Mouse (Mus musculus) olfactory bulb, adult 2 months (tissue): ENCODE data around the gene Sdccag8. TPM values are rescaled to one million over a fixed set of nuclear protein-coding genes. Genes with fewer than 3 reads are reported as not detected.
"Not testable (repeated sequence)": the region's sequence is repeated elsewhere in the genome, so short reads cannot be mapped to it uniquely, and the experiment has no call there.

ENCODE experiments used
- H3K27ac ChIP-seq: fragments of 200-500 bp; 2 replicates; pipeline ENCODE4 v1.5.1; 2012; ENCODE audit warnings: low read depth, low read length; ENCODE audit not compliant: insufficient read depth
- H3K4me1 ChIP-seq: fragments of 200-500 bp; 2 replicates; pipeline ENCODE4 v1.6.1; 2012; ENCODE audit warnings: low read length; ENCODE audit not compliant: control insufficient read depth, insufficient read depth
- H3K4me3 ChIP-seq: fragments of 200-500 bp; 2 replicates; pipeline ENCODE4 v1.5.1; 2012; ENCODE audit warnings: mild to moderate bottlenecking, low read depth, low read length, moderate library complexity; ENCODE audit not compliant: insufficient read depth
- CTCF ChIP-seq: fragments of 200-500 bp; IDR thresholded peaks from 2 replicates; pipeline ENCODE4 v1.5.1; 2012; ENCODE audit warnings: low read depth, mild to moderate bottlenecking, low read length, moderate library complexity; ENCODE audit not compliant: insufficient read depth
- POLR2A ChIP-seq: fragments of 200-500 bp; IDR thresholded peaks from 2 replicates; pipeline ENCODE4 v1.6.1; 2012; ENCODE audit warnings: mild to moderate bottlenecking, low read depth, low read length, moderate library complexity; ENCODE audit not compliant: insufficient read depth
- WGBS: fragments of 180-500 bp; shearing (Covaris S2); methylation state at CpG from one replicate; pipeline ENCODE4 v1.1.7; 2018; 5-methylcytosine and 5-hydroxymethylcytosine counted together
- polyA plus RNA-seq: library from polyadenylated mRNA; stranded (reverse); fragments of >200 nt; gene quantifications from 2 replicates; pipeline ENCODE4 v1.2.4, GENCODE M21; 2012; ENCODE audit warnings: low replicate concordance; ENCODE audit not compliant: missing spikeins, insufficient read depth, insufficient read length

Gene Sdccag8
- polyA plus RNA-seq, 1 experiment, result not detected

GRCm38 (mm10) chr1:176930981-176931500, 116.6 kb downstream of the Sdccag8 start:
- 82% methylated on average over 4 of the region's 4 CpGs for WGBS
- Histone ChIP-seq H3K4me1 (peaks cover 7% of the 10 kb centered on the region), H3K27ac (no peak overlapping the region), H3K4me3 (no peak overlapping the region)
- TF ChIP-seq POLR2A (no peak), CTCF (no peak)

GRCm38 (mm10) chr1:176931511-176931910, 117.1 kb downstream of the Sdccag8 start:
- H3K4me1 ChIP-seq, result peaks cover 7% of the 10 kb centered on the region
- no peak overlapping the region for H3K4me3 ChIP-seq
- WGBS, result 92% methylated on average over 10 of the region's 10 CpGs
- H3K27ac ChIP-seq, result no peak overlapping the region
- TF ChIP-seq POLR2A (no peak), CTCF (no peak)

GRCm38 (mm10) chr1:176932320-176932950, 118.0 kb downstream of the Sdccag8 start:
- TF ChIP-seq CTCF, result no peak
- no peak for TF ChIP-seq POLR2A
- WGBS, result 95% methylated on average over 12 of the region's 12 CpGs
- Histone ChIP-seq H3K27ac (no peak overlapping the region), H3K4me3 (no peak overlapping the region), H3K4me1 (peaks cover 7% of the 10 kb centered on the region)

- Histone ChIP-seq H3K4me1 (peaks cover 7% of the 10 kb centered on the region), H3K27ac (no peak overlapping the region), H3K4me3 (no peak overlapping the region)
- TF ChIP-seq POLR2A, result no peak
- no peak for TF ChIP-seq CTCF
- WGBS, result 69% methylated on average over 7 of the region's 7 CpGs
Measured at GRCm38 (mm10) chr1:176933319-176933718, 118.9 kb downstream of the Sdccag8 start.

GRCm38 (mm10) chr1:176934043-176934762, 119.7 kb downstream of the Sdccag8 start:
- Histone ChIP-seq H3K4me3 (no peak overlapping the region), H3K27ac (no peak overlapping the region), H3K4me1 (peaks cover 7% of the 10 kb centered on the region)
- 74% methylated on average over 13 of the region's 13 CpGs for WGBS
- TF ChIP-seq POLR2A (no peak), CTCF (no peak)

- 65% methylated on average over 8 of the region's 8 CpGs for WGBS
- Histone ChIP-seq H3K4me3 (no peak overlapping the region), H3K4me1 (no peaks in the 10 kb centered on the region; the same call in 1 of the 2 replicates), H3K27ac (no peak overlapping the region)
- no peak for TF ChIP-seq CTCF
Measured at GRCm38 (mm10) chr1:176939901-176940341, 125.5 kb downstream of the Sdccag8 start.

GRCm38 (mm10) chr1:176941286-176941990, 127.0 kb downstream of the Sdccag8 start:
- not testable (repeated sequence) for H3K27ac ChIP-seq, H3K4me3 ChIP-seq, H3K4me1 ChIP-seq

GRCm38 (mm10) chr1:176943126-176943525, 128.7 kb downstream of the Sdccag8 start:
- Histone ChIP-seq H3K27ac (no peak overlapping the region), H3K4me1 (peaks cover 4% of the 10 kb centered on the region), H3K4me3 (no peak overlapping the region)
- TF ChIP-seq POLR2A, result no peak
- TF ChIP-seq CTCF, result no peak
- WGBS, result 96% methylated on average over 5 of the region's 5 CpGs

GRCm38 (mm10) chr1:176943987-176944386, 129.5 kb downstream of the Sdccag8 start:
- Histone ChIP-seq H3K4me3 (no peak overlapping the region), H3K27ac (no peak overlapping the region), H3K4me1 (peaks cover 4% of the 10 kb centered on the region)
- WGBS, result 78% methylated on average over 5 of the region's 5 CpGs
- no peak for TF ChIP-seq CTCF
- TF ChIP-seq POLR2A, result no peak
